ENCODE assay signal across 8 mouse cellular contexts in the genomic region with DNA sequence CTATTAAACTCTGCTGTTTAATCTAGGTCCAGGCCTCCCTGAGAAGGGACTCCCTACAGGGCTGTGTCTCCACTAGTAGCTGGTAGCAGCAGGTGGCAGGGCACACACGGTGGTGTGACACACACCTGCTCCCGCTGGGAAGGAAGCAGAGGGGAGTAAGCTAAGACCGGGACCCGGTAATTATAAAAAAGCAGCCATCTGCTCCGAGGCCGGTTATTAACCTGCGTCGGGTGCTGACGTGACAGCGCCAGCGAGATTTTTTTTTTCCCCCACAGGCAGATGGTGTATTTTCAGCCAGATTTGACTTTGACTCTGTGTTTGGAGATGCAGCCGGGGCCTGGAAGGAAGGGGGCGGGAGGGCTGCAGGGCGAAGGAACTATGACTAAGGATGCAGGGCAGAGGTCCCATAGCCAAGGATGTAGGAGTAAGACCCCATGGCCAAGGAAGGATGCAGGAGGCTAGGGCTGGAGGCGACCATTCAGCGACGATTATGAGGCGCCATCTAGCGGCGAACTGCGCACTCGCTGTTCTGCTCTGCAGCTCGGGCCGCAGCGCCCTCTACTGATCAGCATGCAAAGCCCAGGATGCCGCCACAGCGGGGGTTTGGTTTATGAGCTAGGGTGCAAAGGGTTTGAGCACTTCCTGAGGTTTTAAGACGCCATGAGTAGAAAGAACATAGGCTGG. TPM values are rescaled to one million over a fixed set of nuclear protein-coding genes. Genes with fewer than 3 reads are reported as not detected.
DNase-seq lines count a peak whose midpoint lies in the region; ATAC-seq and TF ChIP-seq lines count a peak whose summit lies in the region.

No protein-coding gene starts in this region.

- H3K4me1 ChIP-seq in bone marrow macrophage, adult 2 months (ENCODE audit: control insufficient read depth, insufficient read depth, low read length): peaks cover 14% of the 10 kb centered on the region
- H3K4me1 ChIP-seq in embryonic facial prominence, embryonic 15.5 days: peaks cover 5% of the 10 kb centered on the region; the same call in 1 of the 2 replicates
- H3K4me1 ChIP-seq in heart, embryonic 11.5 days (ENCODE audit: control insufficient read depth, insufficient read depth, low read length): no peaks in the 10 kb centered on the region
- peaks cover 8% of the 10 kb centered on the region; the same call in 1 of the 2 replicates for H3K4me1 ChIP-seq in kidney, embryonic 15.5 days
- peaks cover 8% of the 10 kb centered on the region for H3K4me1 ChIP-seq in limb, embryonic 15.5 days
- H3K4me1 ChIP-seq in midbrain, postnatal 0 days (ENCODE audit: insufficient read depth, low read length): no peaks in the 10 kb centered on the region

- peak overlapping the region; percentile 43 for H3K4me3 ChIP-seq in bone marrow macrophage, adult 2 months (ENCODE audit: insufficient read depth, low read length)
- H3K4me3 ChIP-seq in embryonic facial prominence, embryonic 15.5 days (replicated peaks): peak overlapping the region; percentile 24
- no peak overlapping the region for H3K4me3 ChIP-seq in heart, embryonic 11.5 days (ENCODE audit: low read depth, low read length)
- H3K4me3 ChIP-seq in kidney, embryonic 15.5 days (replicated peaks): peak overlapping the region; percentile 22
- H3K4me3 ChIP-seq in limb, embryonic 15.5 days: no peak overlapping the region
- H3K4me3 ChIP-seq in midbrain, postnatal 0 days (ENCODE audit: low read depth, low read length): peak overlapping the region; percentile 31

- H3K27me3 ChIP-seq in embryonic facial prominence, embryonic 15.5 days: no peaks in the 10 kb centered on the region
- peaks cover 3% of the 10 kb centered on the region; the same call in 1 of the 2 replicates for H3K27me3 ChIP-seq in heart, embryonic 11.5 days (ENCODE audit: control insufficient read depth, insufficient read depth, low read length)
- no peaks in the 10 kb centered on the region for H3K27me3 ChIP-seq in kidney, embryonic 15.5 days
- no peaks in the 10 kb centered on the region for H3K27me3 ChIP-seq in limb, embryonic 15.5 days
- H3K27me3 ChIP-seq in midbrain, postnatal 0 days (ENCODE audit: insufficient read depth, low read length): no peaks in the 10 kb centered on the region

- TF ChIP-seq CTCF in bone marrow macrophage, adult 2 months (IDR thresholded peaks at IDR 0.05; ENCODE audit: low read depth, low read length): peak; percentile 99
- TF ChIP-seq CTCF in midbrain, postnatal 0 days (IDR thresholded peaks at IDR 0.05): peak; percentile 100

- no peak for TF ChIP-seq POLR2A in bone marrow macrophage, adult 2 months (IDR thresholded peaks at IDR 0.05; ENCODE audit: borderline replicate concordance, low read depth, low read length)

- DNase-seq in B cell, adult 2 months: peak; percentile 90
- peak; percentile 91 for DNase-seq in midbrain, postnatal 0 days (ENCODE audit: low spot score)
- DNase-seq in spleen, postnatal 10 days (ENCODE audit: low spot score in 2 of 2): peak; percentile 77 to 89

- 0 out of 2 replicates have a peak, but pooled peaks cover 8% of the 10 kb centered on the region for H3K36me3 ChIP-seq in embryonic facial prominence, embryonic 15.5 days
- H3K36me3 ChIP-seq in heart, embryonic 11.5 days (ENCODE audit: control insufficient read depth, insufficient read depth, low read length): no peaks in the 10 kb centered on the region
- H3K36me3 ChIP-seq in kidney, embryonic 15.5 days: 0 out of 2 replicates have a peak, but pooled peaks cover 2% of the 10 kb centered on the region
- H3K36me3 ChIP-seq in limb, embryonic 15.5 days: 0 out of 2 replicates have a peak, but pooled peaks cover 8% of the 10 kb centered on the region
- no peaks in the 10 kb centered on the region for H3K36me3 ChIP-seq in midbrain, postnatal 0 days (ENCODE audit: insufficient read depth, low read length)

- H3K4me2 ChIP-seq in embryonic facial prominence, embryonic 15.5 days (replicated peaks): peak overlapping the region; percentile 40
- peak overlapping the region; percentile 55 for H3K4me2 ChIP-seq in heart, embryonic 11.5 days
- H3K4me2 ChIP-seq in kidney, embryonic 15.5 days: peak overlapping the region; percentile 52
- H3K4me2 ChIP-seq in limb, embryonic 15.5 days: peak overlapping the region; percentile 44
- H3K4me2 ChIP-seq in midbrain, postnatal 0 days (ENCODE audit: low read depth, low read length, poor library complexity, severe bottlenecking): peak overlapping the region; percentile 64

- no peaks in the 10 kb centered on the region for H3K9me3 ChIP-seq in embryonic facial prominence, embryonic 15.5 days (replicated peaks)
- no peaks in the 10 kb centered on the region for H3K9me3 ChIP-seq in heart, embryonic 11.5 days (replicated peaks; ENCODE audit: control insufficient read depth, low read length)
- no peaks in the 10 kb centered on the region for H3K9me3 ChIP-seq in kidney, embryonic 15.5 days (replicated peaks)
- H3K9me3 ChIP-seq in limb, embryonic 15.5 days: no peaks in the 10 kb centered on the region
- H3K9me3 ChIP-seq in midbrain, postnatal 0 days (ENCODE audit: low read length): no peaks in the 10 kb centered on the region

- ATAC-seq in embryonic facial prominence, embryonic 15.5 days (ENCODE audit: insufficient number of reproducible peaks, low FRiP score, low TSS enrichment, low read depth): peak; percentile 85
- ATAC-seq in heart, embryonic 11.5 days (replicated peaks; ENCODE audit: insufficient number of reproducible peaks, low FRiP score, low TSS enrichment): peak; percentile 39; the same call in 1 of the 2 replicates
- peak; percentile 88 for ATAC-seq in kidney, embryonic 15.5 days (replicated peaks; ENCODE audit: low FRiP score)
- ATAC-seq in limb, embryonic 15.5 days (ENCODE audit: insufficient number of reproducible peaks, low FRiP score, low TSS enrichment, low read depth): peak; percentile 77; the same call in 1 of the 2 replicates
- peak; percentile 90 for ATAC-seq in midbrain, postnatal 0 days (ENCODE audit: low FRiP score)

- no peak overlapping the region for H3K9ac ChIP-seq in embryonic facial prominence, embryonic 15.5 days
- H3K9ac ChIP-seq in heart, embryonic 11.5 days (ENCODE audit: low read depth, low read length): no peak overlapping the region
- H3K9ac ChIP-seq in kidney, embryonic 15.5 days: no peak overlapping the region
- no peak overlapping the region for H3K9ac ChIP-seq in limb, embryonic 15.5 days
- peak overlapping the region; percentile 59 for H3K9ac ChIP-seq in midbrain, postnatal 0 days (replicated peaks; ENCODE audit: low read length, poor library complexity, severe bottlenecking)

- WGBS in embryonic facial prominence, embryonic 15.5 days: 4% methylated on average over 28 of the region's 28 CpGs
- WGBS in heart, embryonic 11.5 days (ENCODE audit: insufficient replicate concordance): 5% methylated on average over 28 of the region's 28 CpGs
- 4% methylated on average over 28 of the region's 28 CpGs for WGBS in kidney, embryonic 15.5 days
- 2% methylated on average over 28 of the region's 28 CpGs for WGBS in limb, embryonic 15.5 days
- WGBS in midbrain, postnatal 0 days: 1% methylated on average over 28 of the region's 28 CpGs

- H3K27ac ChIP-seq in bone marrow macrophage, adult 2 months (ENCODE audit: insufficient read depth, low read depth, low read length): peak overlapping the region; percentile 70
- H3K27ac ChIP-seq in embryonic facial prominence, embryonic 15.5 days (replicated peaks): no peak overlapping the region
- H3K27ac ChIP-seq in heart, embryonic 11.5 days (ENCODE audit: low read depth, low read length): no peak overlapping the region
- no peak overlapping the region for H3K27ac ChIP-seq in kidney, embryonic 15.5 days
- no peak overlapping the region for H3K27ac ChIP-seq in limb, embryonic 15.5 days
- peak overlapping the region; percentile 75 for H3K27ac ChIP-seq in midbrain, postnatal 0 days (ENCODE audit: low read depth, low read length)

RNA-seq across cellular contexts. Expression of a gene that starts 17.7 kb away (rescaled TPM):
- 20.3 and 21.4 TPM in 2 replicates for polyA plus RNA-seq in bone marrow macrophage, adult 2 months (2012; ENCODE audit: insufficient read depth, insufficient read length, missing spikeins)
- polyA plus RNA-seq in embryonic facial prominence, embryonic 15.5 days (2015; fragmentation: Nextera tagmentation; extraction: Ambion mirVana): 18.4 and 19.6 TPM in 2 replicates
- 13.2 and 13.9 TPM in 2 replicates for polyA plus RNA-seq in heart, embryonic 11.5 days (2014; fragmentation: Nextera tagmentation; extraction: Ambion mirVana)
- polyA plus RNA-seq in kidney, embryonic 15.5 days (2015; fragmentation: Nextera tagmentation; extraction: Ambion mirVana): 14.5 and 17.4 TPM in 2 replicates
- 16.5 and 17.6 TPM in 2 replicates for polyA plus RNA-seq in limb, embryonic 15.5 days (2015; fragmentation: Nextera tagmentation; extraction: Ambion mirVana)
- 44.0 and 44.2 TPM in 2 replicates for total RNA-seq in midbrain, postnatal 0 days (2014; rRNA removed)
- polyA plus RNA-seq in midbrain, postnatal 0 days (2015; fragmentation: Nextera tagmentation; extraction: Ambion mirVana): 30.3 and 35.2 TPM in 2 replicates

RNA-seq across cellular contexts. Expression of a gene that starts 27.1 kb away (rescaled TPM):
- 0.91 and 0.99 TPM in 2 replicates for polyA plus RNA-seq in bone marrow macrophage, adult 2 months (2012; ENCODE audit: insufficient read depth, insufficient read length, missing spikeins)
- 4.8 and 5.3 TPM in 2 replicates for polyA plus RNA-seq in embryonic facial prominence, embryonic 15.5 days (2015; fragmentation: Nextera tagmentation; extraction: Ambion mirVana)
- polyA plus RNA-seq in heart, embryonic 11.5 days (2014; fragmentation: Nextera tagmentation; extraction: Ambion mirVana): 1.6 and 1.8 TPM in 2 replicates
- 5.0 and 5.4 TPM in 2 replicates for polyA plus RNA-seq in kidney, embryonic 15.5 days (2015; fragmentation: Nextera tagmentation; extraction: Ambion mirVana)
- 5.4 and 7.2 TPM in 2 replicates for polyA plus RNA-seq in limb, embryonic 15.5 days (2015; fragmentation: Nextera tagmentation; extraction: Ambion mirVana)
- total RNA-seq in midbrain, postnatal 0 days (2014; rRNA removed): 0.38 and 0.77 TPM in 2 replicates
- 0.46 and 0.58 TPM in 2 replicates for polyA plus RNA-seq in midbrain, postnatal 0 days (2015; fragmentation: Nextera tagmentation; extraction: Ambion mirVana)

Comparison
In these comparisons a context has a peak if more than half of its experiments do, and no peak if none do; other contexts are left out.
1. H3K27ac ChIP-seq: peak in bone marrow macrophage, adult 2 months (single experiment) and midbrain, postnatal 0 days (single experiment); none in embryonic facial prominence, embryonic 15.5 days (single experiment), heart, embryonic 11.5 days (single experiment), kidney, embryonic 15.5 days (single experiment) and limb, embryonic 15.5 days (single experiment).
2. H3K4me3 ChIP-seq: peak in bone marrow macrophage, adult 2 months (single experiment), embryonic facial prominence, embryonic 15.5 days (single experiment), kidney, embryonic 15.5 days (single experiment) and midbrain, postnatal 0 days (single experiment); none in heart, embryonic 11.5 days (single experiment) and limb, embryonic 15.5 days (single experiment).
3. ATAC-seq: peak in every context shown above with its lines; median percentile 90 in midbrain, postnatal 0 days; 88 in kidney, embryonic 15.5 days; 85 in embryonic facial prominence, embryonic 15.5 days; 77 in limb, embryonic 15.5 days; 39 in heart, embryonic 11.5 days.
4. Peak in every context shown above with its lines, with median percentiles within 50 percentile points of each other: DNase-seq and H3K4me2 ChIP-seq.